Mouse (Mus musculus) kidney, adult 8-10 months (tissue): ENCODE measurements around the gene Hnf4a.

Experiments used
- DNase-seq, 2 experiments: peaks; one replicate each; pipeline ENCODE4 v3.0.0; 2022

Hnf4a gene

GRCm38 (mm10) chr2:163552518-163552929, 45.9 kb downstream of the Hnf4a start:
- DNase-seq = no peak

GRCm38 (mm10) chr2:163554425-163554982, 47.9 kb downstream of the Hnf4a start:
- no peak for DNase-seq

- no peak for DNase-seq
Observed at GRCm38 (mm10) chr2:163554996-163555395, 48.4 kb downstream of the Hnf4a start.

- DNase-seq = no peak
Observed at GRCm38 (mm10) chr2:163555417-163555816, 48.8 kb downstream of the Hnf4a start.

- peak in 1 of 2 experiments; percentile 42 for DNase-seq
Observed at GRCm38 (mm10) chr2:163558548-163558947, 51.9 kb downstream of the Hnf4a start.

GRCm38 (mm10) chr2:163559236-163559635, 52.6 kb downstream of the Hnf4a start:
- peak; percentile 36 to 52 for DNase-seq

GRCm38 (mm10) chr2:163560247-163560646, 53.6 kb downstream of the Hnf4a start:
- peak; percentile 87 to 91 for DNase-seq

GRCm38 (mm10) chr2:163561258-163561948, 54.8 kb downstream of the Hnf4a start:
- DNase-seq = no peak

- DNase-seq = no peak
Observed at GRCm38 (mm10) chr2:163564646-163565045, 58.0 kb downstream of the Hnf4a start.

GRCm38 (mm10) chr2:163574321-163574720, 67.7 kb downstream of the Hnf4a start:
- no peak for DNase-seq

- peak; percentile 45 to 61 for DNase-seq
Observed at GRCm38 (mm10) chr2:163575248-163575647, 68.6 kb downstream of the Hnf4a start.

GRCm38 (mm10) chr2:163577986-163578385, 71.4 kb downstream of the Hnf4a start:
- DNase-seq = no peak

- no peak for DNase-seq
Observed at GRCm38 (mm10) chr2:163580069-163580945, 73.7 kb downstream of the Hnf4a start.

GRCm38 (mm10) chr2:163583226-163584087, 76.8 kb downstream of the Hnf4a start:
- DNase-seq = no peak

- no peak for DNase-seq
Observed at GRCm38 (mm10) chr2:163584088-163584426, 77.4 kb downstream of the Hnf4a start.

GRCm38 (mm10) chr2:163586384-163587261, 80.0 kb downstream of the Hnf4a start:
- peak in 1 of 2 experiments; percentile 57 for DNase-seq

GRCm38 (mm10) chr2:163587506-163587905, 80.9 kb downstream of the Hnf4a start:
- no peak for DNase-seq

- no peak for DNase-seq
Observed at GRCm38 (mm10) chr2:163590211-163590610, 83.6 kb downstream of the Hnf4a start.

GRCm38 (mm10) chr2:163590996-163591395, 84.4 kb downstream of the Hnf4a start:
- no peak for DNase-seq

- peak in 1 of 2 experiments; percentile 50 for DNase-seq
Observed at GRCm38 (mm10) chr2:163592084-163592483, 85.5 kb downstream of the Hnf4a start.

GRCm38 (mm10) chr2:163593636-163594282, 87.2 kb downstream of the Hnf4a start:
- peak; percentile 48 to 56 for DNase-seq
